25 mouse cellular contexts compared by ENCODE assay signal in genomic region chr8:125957994-125958368, GRCm38 (mm10). TPM values are rescaled to one million over a fixed set of nuclear protein-coding genes. Genes with fewer than 3 reads are reported as not detected.
DNase-seq lines count a peak whose midpoint lies in the region; ATAC-seq and TF ChIP-seq lines count a peak whose summit lies in the region.
"Had no signal": no experiment of that assay in that cellular context is flagged by ENCODE, and none has a peak within 500 bp of the region (broad histone marks: within the 10 kb centered on the region; RNA-seq: fewer than 3 reads in every experiment).

No protein-coding gene starts in this region.

- 0 out of 2 replicates have a peak overlapping the region, but pooled peaks have one; percentile 36 for H3K27ac ChIP-seq in layer of hippocampus, adult 2 months
- peak overlapping the region; percentile 63 for H3K27ac ChIP-seq in lung, embryonic 15.5 days
- H3K27ac ChIP-seq in lung, postnatal 0 days (ENCODE audit: low read length), result no peak overlapping the region
- H3K27ac ChIP-seq: embryonic facial prominence, embryonic 13.5 days; embryonic facial prominence, embryonic 15.5 days; forebrain, embryonic 10.5 days; forebrain, embryonic 12.5 days had no signal

- 0 out of 2 replicates have a peak, but pooled peaks have one; percentile 0 for TF ChIP-seq EP300 in lung, postnatal 0 days (IDR thresholded peaks at IDR 0.05)

- H3K9ac ChIP-seq in lung, embryonic 15.5 days, result no peak overlapping the region
- no peak overlapping the region for H3K9ac ChIP-seq in lung, postnatal 0 days (replicated peaks; ENCODE audit: low read depth)
- H3K9ac ChIP-seq: embryonic facial prominence, embryonic 13.5 days; embryonic facial prominence, embryonic 15.5 days; forebrain, embryonic 12.5 days had no signal

- no peak overlapping the region; the same call in 1 of the 2 replicates for H3K4me2 ChIP-seq in lung, embryonic 15.5 days
- H3K4me2 ChIP-seq in lung, postnatal 0 days (replicated peaks; ENCODE audit: low read depth, low read length), result no peak overlapping the region
- H3K4me2 ChIP-seq: embryonic facial prominence, embryonic 13.5 days; embryonic facial prominence, embryonic 15.5 days; forebrain, embryonic 12.5 days had no signal

- no peaks in the 10 kb centered on the region; the same call in 1 of the 2 replicates for H3K27me3 ChIP-seq in lung, embryonic 15.5 days
- H3K27me3 ChIP-seq in lung, postnatal 0 days (replicated peaks; ENCODE audit: insufficient read depth, low read length), result no peaks in the 10 kb centered on the region

- H3K9me3 ChIP-seq in lung, embryonic 15.5 days, result 0 out of 2 replicates have a peak, but pooled peaks cover 6% of the 10 kb centered on the region
- H3K9me3 ChIP-seq in lung, postnatal 0 days (ENCODE audit: low read length), result no peaks in the 10 kb centered on the region
- H3K9me3 ChIP-seq: embryonic facial prominence, embryonic 15.5 days had no signal

- no peak for TF ChIP-seq CTCF in layer of hippocampus, adult 2 months (conservative IDR thresholded peaks at IDR 0.05)
- no peak for TF ChIP-seq CTCF in lung, adult 2 months (IDR thresholded peaks at IDR 0.05; ENCODE audit: insufficient read depth, low read length)
- no peak for TF ChIP-seq CTCF in lung, postnatal 0 days (IDR thresholded peaks at IDR 0.05)

- TF ChIP-seq POLR2A in lung, adult 2 months (IDR thresholded peaks at IDR 0.05; ENCODE audit: borderline replicate concordance, extremely low read depth, low read depth, low read length), result no peak

- H3K36me3 ChIP-seq in lung, embryonic 15.5 days, result no peaks in the 10 kb centered on the region
- no peaks in the 10 kb centered on the region for H3K36me3 ChIP-seq in lung, postnatal 0 days (ENCODE audit: insufficient read depth, low read length)
- H3K36me3 ChIP-seq: embryonic facial prominence, embryonic 13.5 days; embryonic facial prominence, embryonic 15.5 days; forebrain, embryonic 10.5 days; forebrain, embryonic 12.5 days had no signal

- ATAC-seq in lung, embryonic 15.5 days (ENCODE audit: borderline replicate concordance, extremely low read depth, low FRiP score, low TSS enrichment), result no peak
- ATAC-seq in lung, postnatal 0 days, result peak; percentile 71
- ATAC-seq: forebrain, embryonic 14.5 days; forebrain, embryonic 16.5 days had no signal

- 52% methylated on average over 1 of the region's 1 CpGs for WGBS in lung, embryonic 15.5 days
- 67% methylated on average over 1 of the region's 1 CpGs for WGBS in lung, adult 2 months
- 47% methylated on average over 1 of the region's 1 CpGs for WGBS in lung, postnatal 0 days

- DNase-seq in layer of hippocampus, adult 2 months (ENCODE audit: low spot score in 2 of 2), result no peak
- DNase-seq in layer of hippocampus, adult 8-10 months (ENCODE audit: low spot score in 2 of 2), result no peak
- DNase-seq in lung, adult 2 months, result no peak
- peak; percentile 27 for DNase-seq in lung, postnatal 0 days (ENCODE audit: low spot score)
- DNase-seq in lung, postnatal 10 days, result no peak
- DNase-seq: adrenal gland, adult 2 months; adrenal gland, postnatal 10 days; adrenal gland, postnatal 25 days; cerebellum, adult 11 months; cerebellum, adult 8-10 months; cerebellum, adult 9-11 months; cerebellum, postnatal 14 days; cerebellum, postnatal 36 days; embryo, embryonic 11 days had no signal

- 0 out of 2 replicates have a peak, but pooled peaks cover 2% of the 10 kb centered on the region for H3K4me1 ChIP-seq in lung, embryonic 15.5 days
- H3K4me1 ChIP-seq in lung, adult 2 months (ENCODE audit: control insufficient read depth, insufficient read depth, low read length), result no peaks in the 10 kb centered on the region
- H3K4me1 ChIP-seq in lung, postnatal 0 days (ENCODE audit: insufficient read depth, low read depth, low read length), result no peaks in the 10 kb centered on the region
- H3K4me1 ChIP-seq: embryonic facial prominence, embryonic 13.5 days; embryonic facial prominence, embryonic 15.5 days; forebrain, embryonic 12.5 days had no signal

- no peak overlapping the region for H3K4me3 ChIP-seq in layer of hippocampus, adult 2 months
- no peak overlapping the region for H3K4me3 ChIP-seq in lung, embryonic 15.5 days
- no peak overlapping the region for H3K4me3 ChIP-seq in lung, adult 2 months (replicated peaks; ENCODE audit: extremely low read depth, low read depth, low read length)
- no peak overlapping the region for H3K4me3 ChIP-seq in lung, postnatal 0 days (ENCODE audit: low read depth, low read length)
- H3K4me3 ChIP-seq: embryonic facial prominence, embryonic 13.5 days; embryonic facial prominence, embryonic 15.5 days; erythroblast, embryonic 14.5 days; forebrain, embryonic 10.5 days; forebrain, embryonic 12.5 days had no signal

RNA-seq across cellular contexts. Expression of gene Kcnk1, which starts 37.0 kb away (rescaled TPM):
- 10 to 100 TPM; 73.4 to 77.5 TPM for total RNA-seq in layer of hippocampus, adult 2 months (2021)
- 10 to 100 TPM; 54.2 to 62.9 (median 59.2) TPM for total RNA-seq in layer of hippocampus, adult 8-10 months (2022)
- polyA plus RNA-seq in lung, embryonic 15.5 days (2015; fragmentation: Nextera tagmentation; extraction: Ambion mirVana), result 52.9 and 54.4 TPM in 2 replicates
- 14.7 and 23.9 TPM in 2 replicates for polyA plus RNA-seq in lung, adult 2 months (2012; rRNA removed)
- 34.0 and 63.6 TPM in 2 replicates for polyA plus RNA-seq in lung, postnatal 0 days (2015; fragmentation: Nextera tagmentation; extraction: Ambion mirVana)
- total RNA-seq: common myeloid progenitor, adult 5-6 weeks; MEL had no signal
- polyA plus RNA-seq: C2C12; erythroblast, embryonic 14.5 days had no signal

RNA-seq across cellular contexts. Expression of gene Map3k21, which starts 47.7 kb away (rescaled TPM):
- 1 to 10 TPM; 1.5 to 1.7 TPM for total RNA-seq in layer of hippocampus, adult 2 months (2021)
- total RNA-seq in layer of hippocampus, adult 8-10 months (2022), result 1 to 10 TPM; 1.5 to 1.9 (median 1.7) TPM
- 2.7 and 3.3 TPM in 2 replicates for polyA plus RNA-seq in lung, embryonic 15.5 days (2015; fragmentation: Nextera tagmentation; extraction: Ambion mirVana)
- 1.3 TPM in 2 replicates for polyA plus RNA-seq in lung, adult 2 months (2012; rRNA removed)
- polyA plus RNA-seq in lung, postnatal 0 days (2015; fragmentation: Nextera tagmentation; extraction: Ambion mirVana), result 0.74 and 0.76 TPM in 2 replicates
- total RNA-seq: common myeloid progenitor, adult 5-6 weeks; MEL had no signal
- polyA plus RNA-seq: C2C12; erythroblast, embryonic 14.5 days; forebrain, embryonic 10.5 days had no signal

RNA-seq across cellular contexts. Expression of gene Pcnx2, which starts 59.9 kb away (rescaled TPM):
- total RNA-seq in layer of hippocampus, adult 2 months (2021), result 10 to 100 TPM; 66.8 to 69.1 TPM
- 10 to 100 TPM; 58.1 to 68.8 (median 66.2) TPM for total RNA-seq in layer of hippocampus, adult 8-10 months (2022)
- polyA plus RNA-seq in lung, embryonic 15.5 days (2015; fragmentation: Nextera tagmentation; extraction: Ambion mirVana), result 0.24 and 0.36 TPM in 2 replicates
- 1.8 and 2.1 TPM in 2 replicates for polyA plus RNA-seq in lung, adult 2 months (2012; rRNA removed)
- polyA plus RNA-seq in lung, postnatal 0 days (2015; fragmentation: Nextera tagmentation; extraction: Ambion mirVana), result 0.18 and 0.31 TPM in 2 replicates
- total RNA-seq: common myeloid progenitor, adult 5-6 weeks; MEL had no signal
- polyA plus RNA-seq: C2C12 had no signal
